Mouse (Mus musculus): Measurements from ENCODE around the gene 4930583I09Rik.

GRCm38 (mm10) chr17:64876111-64876510 is 40.2 kb upstream of the 4930583I09Rik start:
- TF ChIP-seq CTCF (IDR thresholded peaks at IDR 0.05; ENCODE audit: low read depth) (no peak), EP300 (IDR thresholded peaks at IDR 0.05; ENCODE audit: low read depth) (no peak)
